Mouse (Mus musculus) heart, postnatal 0 days (tissue): Measurements from ENCODE around the gene Tmem26.

Experiments
- CTCF ChIP-seq: IDR thresholded peaks from 2 replicates; pipeline ENCODE4 v1.5.1; 2016; ENCODE audit warnings: antibody characterized with exemption, control low read depth, low read depth
- EP300 ChIP-seq: IDR thresholded peaks from 2 replicates; pipeline ENCODE4 v1.6.1; 2016; ENCODE audit warnings: antibody characterized with exemption, low read depth

GRCm38 (mm10) chr10:68806328-68806727 is 82.9 kb downstream of the Tmem26 start:
- TF ChIP-seq CTCF (no peak), EP300 (no peak)
